In the genomic region with DNA sequence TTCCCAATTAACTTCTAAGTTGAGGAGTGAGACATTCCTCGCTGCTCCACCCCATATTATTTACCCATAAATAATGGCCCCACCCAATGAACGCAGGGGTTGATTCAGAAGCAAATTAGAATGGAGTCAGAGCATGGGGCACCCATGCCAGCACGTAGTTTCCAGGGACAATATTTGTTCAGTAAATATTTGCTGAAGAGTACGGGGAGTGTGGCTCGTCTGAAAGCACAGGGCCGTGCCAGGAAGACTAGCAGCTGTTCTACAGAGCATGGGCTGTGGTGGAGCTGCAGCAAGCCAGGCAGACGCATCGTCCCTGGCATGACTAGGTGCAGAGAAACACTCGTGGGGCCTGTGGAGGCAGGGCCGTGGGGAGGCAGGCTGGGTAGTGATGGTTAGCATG, we compare ENCODE assay signal across 13 mouse cellular contexts. TPM values are rescaled to one million over a fixed set of nuclear protein-coding genes. Genes with fewer than 3 reads are reported as not detected.
DNase-seq lines count a peak whose midpoint lies in the region; ATAC-seq lines count a peak whose summit lies in the region.
"Had no signal": no experiment of that assay in that cellular context is flagged by ENCODE, and none has a peak within 500 bp of the region (broad histone marks: within the 10 kb centered on the region; RNA-seq: fewer than 3 reads in every experiment).

No protein-coding gene starts in this region.

- DNase-seq in heart, embryonic 10.5 days (ENCODE audit: low spot score) = no peak
- DNase-seq in heart, postnatal 36 days = no peak
- DNase-seq in Muller cell, postnatal 12 days (ENCODE audit: inconsistent ontology term) = peak; percentile 71
- DNase-seq in kidney, postnatal 4 days = peak; percentile 52 to 63
- no peak for DNase-seq in right cerebral cortex, postnatal 10 days (ENCODE audit: low spot score in 2 of 2)
- no peak for DNase-seq in layer of hippocampus, postnatal 36 days
- DNase-seq in embryo, embryonic 10.5 days (ENCODE audit: low spot score) = no peak
- DNase-seq: B cell, adult 2 months had no signal

- peak overlapping the region; percentile 79 for H3K27ac ChIP-seq in heart, embryonic 10.5 days
- peak overlapping the region; percentile 42; the same call in 1 of the 2 replicates for H3K27ac ChIP-seq in lung, embryonic 15.5 days

- H3K27me3 ChIP-seq in heart, embryonic 10.5 days (ENCODE audit: insufficient read depth, poor library complexity, severe bottlenecking) = no peaks in the 10 kb centered on the region
- no peaks in the 10 kb centered on the region for H3K27me3 ChIP-seq in lung, embryonic 15.5 days

- no peak overlapping the region for H3K4me2 ChIP-seq in lung, embryonic 15.5 days

- H3K4me1 ChIP-seq in heart, embryonic 10.5 days = peaks cover 50% of the 10 kb centered on the region
- peaks cover 21% of the 10 kb centered on the region for H3K4me1 ChIP-seq in lung, embryonic 15.5 days

- ATAC-seq in lung, embryonic 15.5 days (ENCODE audit: borderline replicate concordance, extremely low read depth, low FRiP score, low TSS enrichment) = peak; percentile 72

- H3K4me3 ChIP-seq in heart, embryonic 10.5 days = no peak overlapping the region
- H3K4me3 ChIP-seq in lung, embryonic 15.5 days = no peak overlapping the region

- H3K9me3 ChIP-seq in heart, embryonic 10.5 days = no peaks in the 10 kb centered on the region
- H3K9me3 ChIP-seq in lung, embryonic 15.5 days = no peaks in the 10 kb centered on the region

- peaks cover 79% of the 10 kb centered on the region for H3K36me3 ChIP-seq in heart, embryonic 10.5 days
- peaks cover 53% of the 10 kb centered on the region for H3K36me3 ChIP-seq in lung, embryonic 15.5 days

- intact Hi-C loops in heart, postnatal 36 days (cut with DNase I) = no loop called here

- 58% methylated on average over 10 of the region's 10 CpGs for WGBS in heart, embryonic 10.5 days
- WGBS in lung, embryonic 15.5 days = 16% methylated on average over 10 of the region's 10 CpGs

- no peak overlapping the region for H3K9ac ChIP-seq in lung, embryonic 15.5 days

RNA-seq across cellular contexts. Expression of a gene that starts 29.5 kb away (rescaled TPM):
- 66.1 and 102 TPM in 2 replicates for polyA plus RNA-seq in heart, embryonic 10.5 days (2016; fragmentation: Nextera tagmentation; extraction: Ambion mirVana)
- total RNA-seq in heart, postnatal 36 days (2021) = 10 to 100 TPM; 75.8 to 81.2 TPM
- 111 and 118 TPM in 2 replicates for polyA plus RNA-seq in lung, embryonic 15.5 days (2015; fragmentation: Nextera tagmentation; extraction: Ambion mirVana)
- total RNA-seq in layer of hippocampus, postnatal 36 days (2021) = 10 to 100 TPM; 38.5 to 42.1 TPM
- total RNA-seq: granulocyte monocyte progenitor cell, adult 5-6 weeks had no signal

RNA-seq across cellular contexts. Expression of a gene that starts 54.0 kb away (rescaled TPM):
- not detected in 2 replicates for polyA plus RNA-seq in heart, embryonic 10.5 days (2016; fragmentation: Nextera tagmentation; extraction: Ambion mirVana)
- not detected for total RNA-seq in heart, postnatal 36 days (2021)
- polyA plus RNA-seq in lung, embryonic 15.5 days (2015; fragmentation: Nextera tagmentation; extraction: Ambion mirVana) = not detected in 2 replicates
- not detected for total RNA-seq in layer of hippocampus, postnatal 36 days (2021)
- total RNA-seq: common myeloid progenitor, adult 5-6 weeks; granulocyte monocyte progenitor cell, adult 5-6 weeks; layer of hippocampus, postnatal 10 days had no signal
- polyA plus RNA-seq: forebrain, embryonic 11.5 days had no signal

RNA-seq across cellular contexts. Expression of a gene that starts 56.7 kb away (rescaled TPM):
- 166 and 209 TPM in 2 replicates for polyA plus RNA-seq in heart, embryonic 10.5 days (2016; fragmentation: Nextera tagmentation; extraction: Ambion mirVana)
- total RNA-seq in heart, postnatal 36 days (2021) = 100 to 1,000 TPM; 417 to 433 TPM
- polyA plus RNA-seq in lung, embryonic 15.5 days (2015; fragmentation: Nextera tagmentation; extraction: Ambion mirVana) = 115 and 119 TPM in 2 replicates
- total RNA-seq in layer of hippocampus, postnatal 36 days (2021) = 100 to 1,000 TPM; 108 to 114 TPM

Comparison
In these comparisons a context has a peak if more than half of its experiments do, and no peak if none do; other contexts are left out.
1. DNase-seq: peak in Muller cell, postnatal 12 days (single experiment) and kidney, postnatal 4 days (2 of 2); none in heart, embryonic 10.5 days (single experiment), heart, postnatal 36 days (0 of 2), right cerebral cortex, postnatal 10 days (0 of 2), layer of hippocampus, postnatal 36 days (0 of 2) and embryo, embryonic 10.5 days (single experiment).